Comparison of ENCODE assay signal across 10 mouse cellular contexts in the genomic region with DNA sequence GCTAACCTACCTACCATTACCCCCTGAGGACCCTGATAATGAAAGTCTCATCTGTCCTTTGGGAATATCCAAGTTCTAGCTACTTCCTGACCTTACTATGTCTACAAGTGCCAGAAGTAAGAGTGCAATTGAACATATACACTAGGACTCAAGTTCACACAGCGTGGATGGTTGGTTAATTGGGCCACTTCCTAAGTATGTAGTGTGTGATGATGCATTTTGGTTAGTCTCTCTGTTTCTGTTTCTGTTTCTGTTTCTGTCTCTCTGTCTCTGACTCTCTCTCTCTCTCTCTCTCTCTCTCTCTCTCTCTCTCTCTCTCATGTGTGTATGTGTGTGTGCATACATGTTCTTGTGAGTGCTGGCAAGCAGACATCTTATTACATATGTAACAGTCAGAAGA.
"Had no signal": no experiment of that assay in that cellular context is flagged by ENCODE, and none has a peak within 500 bp of the region (broad histone marks: within the 10 kb centered on the region; RNA-seq: fewer than 3 reads in every experiment).

No protein-coding gene starts in this region.

- ATAC-seq: lung, postnatal 0 days; midbrain, embryonic 13.5 days; midbrain, embryonic 15.5 days had no signal

- DNase-seq: lung, adult 2 months; lung, postnatal 14 days; lung, postnatal 36 days; right cerebral cortex, postnatal 14 days; thymus, adult 2 months; thymus, postnatal 25 days; thymus, postnatal 4 days had no signal
